Mouse (Mus musculus) C2C12 (cell line): ENCODE measurements around the gene Cd68.

Experiments
- CTCF ChIP-seq: IDR thresholded peaks from one replicate; pipeline ENCODE4 v1.5.1; 2011; ENCODE audit not compliant: control insufficient read depth, insufficient read depth, insufficient read length
- FOSL1 ChIP-seq: IDR thresholded peaks from one replicate; pipeline ENCODE4 v1.8.0; 2011; ENCODE audit warnings: mild to moderate bottlenecking, low read length; ENCODE audit not compliant: poor library complexity, insufficient read depth, severe bottlenecking

- TF ChIP-seq CTCF (no peak), FOSL1 (no peak)
Observed at GRCm38 (mm10) chr11:69693421-69693965, 27.5 kb upstream of the Cd68 start.
